Mouse (Mus musculus) myocyte (in vitro differentiated cells): Measurements from ENCODE around the gene Dtnb. TPM values are rescaled to one million over a fixed set of nuclear protein-coding genes. Genes with fewer than 3 reads are reported as not detected.

Experiments
- H3K27me3 ChIP-seq: one replicate; pipeline ENCODE4 v1.6.1; 2011; ENCODE audit not compliant: control insufficient read depth, insufficient read depth, insufficient read length
- H3K36me3 ChIP-seq: one replicate; pipeline ENCODE4 v1.6.1; 2011; ENCODE audit not compliant: control insufficient read depth, insufficient read depth
- H3K4me2 ChIP-seq: one replicate; pipeline ENCODE4 v1.6.1; 2011; ENCODE audit warnings: low read depth, control low read depth
- H3K4me3 ChIP-seq: one replicate; pipeline ENCODE4 v1.5.1; 2011; ENCODE audit warnings: mild to moderate bottlenecking, control low read depth, moderate library complexity
- H3K79me2 ChIP-seq: one replicate; pipeline ENCODE4 v1.6.1; 2011; ENCODE audit not compliant: control insufficient read depth, insufficient read depth
- H3ac ChIP-seq: one replicate; pipeline ENCODE4 v1.6.1; 2011; ENCODE audit not compliant: control insufficient read depth, insufficient read length
- CEBPB ChIP-seq: IDR thresholded peaks from 2 replicates; pipeline ENCODE4 v1.6.1; 2011; ENCODE audit warnings: mild to moderate bottlenecking, moderate library complexity; ENCODE audit not compliant: poor library complexity, insufficient read depth, severe bottlenecking
- E2F4 ChIP-seq: IDR thresholded peaks from one replicate; pipeline ENCODE4 v1.6.1; 2011; ENCODE audit warnings: mild to moderate bottlenecking, control low read depth, moderate library complexity; ENCODE audit not compliant: insufficient read depth
- MAX ChIP-seq: IDR thresholded peaks from one replicate; pipeline ENCODE4 v1.6.1; 2011; ENCODE audit warnings: low read depth, mild to moderate bottlenecking, control low read depth
- MYOD1 ChIP-seq, 3 experiments: IDR thresholded peaks; one replicate each; pipeline ENCODE4 v1.6.1; 2011; ENCODE audit warnings: control low read depth in 2 of 3, low read depth in 2 of 3, mild to moderate bottlenecking in 2 of 3, moderate library complexity in 1 of 3; ENCODE audit not compliant: insufficient read length in 2 of 3, control insufficient read depth in 1 of 3
- MYOG ChIP-seq, 3 experiments: IDR thresholded peaks; one replicate each; pipeline ENCODE4 v1.6.1; 2011; ENCODE audit warnings: control low read depth in 2 of 3, low read depth in 2 of 3, mild to moderate bottlenecking in 2 of 3; ENCODE audit not compliant: insufficient read length in 2 of 3, control insufficient read depth in 1 of 3, insufficient read depth in 1 of 3
- POLR2A ChIP-seq: IDR thresholded peaks from one replicate; pipeline ENCODE4 v1.6.1; 2011; ENCODE audit warnings: low read depth, mild to moderate bottlenecking, control low read depth, moderate library complexity; ENCODE audit not compliant: insufficient read length
- POLR2AphosphoS2 ChIP-seq: IDR thresholded peaks from one replicate; pipeline ENCODE4 v1.6.1; 2011; ENCODE audit warnings: low read depth, control low read depth; ENCODE audit not compliant: insufficient read length
- REST ChIP-seq: IDR thresholded peaks from one replicate; pipeline ENCODE4 v1.6.1; 2011; ENCODE audit warnings: mild to moderate bottlenecking, control low read depth, moderate library complexity; ENCODE audit not compliant: insufficient read depth, insufficient read length
- SRF ChIP-seq: IDR thresholded peaks from one replicate; pipeline ENCODE4 v1.6.1; 2011; ENCODE audit warnings: low read depth; ENCODE audit not compliant: control insufficient read depth, insufficient read length
- TCF12 ChIP-seq: IDR thresholded peaks from one replicate; pipeline ENCODE4 v1.6.1; 2011; ENCODE audit warnings: mild to moderate bottlenecking, control low read depth; ENCODE audit not compliant: poor library complexity, insufficient read depth, severe bottlenecking
- TCF3 ChIP-seq: IDR thresholded peaks from one replicate; pipeline ENCODE4 v1.6.1; 2011; ENCODE audit warnings: low read depth, control low read depth; ENCODE audit not compliant: insufficient read length
- USF1 ChIP-seq: IDR thresholded peaks from one replicate; pipeline ENCODE4 v1.6.1; 2011; ENCODE audit warnings: low read depth, mild to moderate bottlenecking, control low read depth, moderate library complexity
- polyA plus RNA-seq: library from polyadenylated mRNA; unstranded; fragments of >200 nt; fragmentation: generic; extraction: Trizol; gene quantifications from one replicate; pipeline ENCODE4 v1.2.1, GENCODE M21; 2012; ENCODE audit warnings: missing spikeins

Gene Dtnb
- polyA plus RNA-seq, 1 experiment, result 5.5 TPM

DNA sequence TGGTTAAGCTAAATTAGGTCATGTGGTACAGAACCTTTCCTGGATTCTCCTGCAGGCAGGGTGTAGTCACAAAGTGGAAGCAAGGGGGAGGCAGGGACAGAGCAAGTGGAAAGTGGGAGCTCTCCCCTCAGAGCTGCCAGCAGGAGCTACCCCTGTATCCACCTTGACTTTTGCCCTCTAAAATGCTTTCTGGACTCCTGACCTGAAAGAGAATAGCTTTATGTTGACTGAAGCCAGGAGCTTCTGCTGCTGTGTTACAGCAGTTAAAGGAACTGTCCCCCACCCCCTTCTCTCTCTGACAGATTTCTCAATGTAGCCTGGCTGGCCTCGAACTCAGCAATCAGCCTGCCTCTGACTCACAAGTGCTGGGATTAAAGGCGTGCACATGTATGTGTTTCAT is 32.6 kb upstream of the Dtnb start:
- H3K4me2 ChIP-seq, result no peak overlapping the region
- TF ChIP-seq TCF12, result no peak
- TF ChIP-seq CEBPB, result no peak
- TF ChIP-seq POLR2A, result no peak
- H3K36me3 ChIP-seq, result no peaks in the 10 kb centered on the region
- no peak overlapping the region for H3K4me3 ChIP-seq
- no peaks in the 10 kb centered on the region for H3K79me2 ChIP-seq
- H3ac ChIP-seq, result no peak overlapping the region
- H3K27me3 ChIP-seq, result no peaks in the 10 kb centered on the region

DNA sequence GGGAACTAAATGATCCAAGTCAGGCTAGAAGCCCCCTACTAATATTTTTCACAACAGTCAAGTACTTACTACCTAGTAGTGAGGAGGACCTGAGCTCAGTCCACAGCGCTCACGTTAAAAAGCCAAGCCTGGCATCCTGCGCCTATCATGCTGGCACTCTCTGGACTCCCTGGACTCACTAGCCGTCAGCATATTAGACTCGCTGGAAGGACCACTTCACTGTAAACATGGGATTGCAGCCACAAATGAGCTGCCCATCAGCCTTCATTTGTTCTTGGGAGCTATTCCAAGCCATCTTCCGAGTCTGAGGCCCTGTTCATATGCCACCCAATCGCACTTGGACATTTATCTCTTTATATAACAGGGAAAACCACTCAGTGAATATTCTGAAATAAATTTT is 31.3 kb upstream of the Dtnb start:
- TF ChIP-seq TCF3, result no peak
- TF ChIP-seq MYOD1 (IDR thresholded peaks at IDR 0.05; ENCODE audit: control insufficient read depth in 1 of 3, insufficient read length in 2 of 3, low read depth in 2 of 3), result no peak
- no peak for TF ChIP-seq E2F4
- no peak for TF ChIP-seq USF1
- TF ChIP-seq SRF, result no peak
- TF ChIP-seq TCF12, result no peak
- TF ChIP-seq MAX, result no peak
- no peak for TF ChIP-seq POLR2A
- no peak for TF ChIP-seq POLR2AphosphoS2
- no peak for TF ChIP-seq MYOG (IDR thresholded peaks at IDR 0.05; ENCODE audit: control insufficient read depth in 1 of 3, insufficient read depth in 1 of 3, insufficient read length in 2 of 3, low read depth in 2 of 3)
- no peak for TF ChIP-seq CEBPB
- TF ChIP-seq REST, result no peak
- Histone ChIP-seq H3K36me3 (no peaks in the 10 kb centered on the region), H3K27me3 (no peaks in the 10 kb centered on the region), H3ac (no peak overlapping the region), H3K4me2 (no peak overlapping the region), H3K79me2 (no peaks in the 10 kb centered on the region), H3K4me3 (no peak overlapping the region)

DNA sequence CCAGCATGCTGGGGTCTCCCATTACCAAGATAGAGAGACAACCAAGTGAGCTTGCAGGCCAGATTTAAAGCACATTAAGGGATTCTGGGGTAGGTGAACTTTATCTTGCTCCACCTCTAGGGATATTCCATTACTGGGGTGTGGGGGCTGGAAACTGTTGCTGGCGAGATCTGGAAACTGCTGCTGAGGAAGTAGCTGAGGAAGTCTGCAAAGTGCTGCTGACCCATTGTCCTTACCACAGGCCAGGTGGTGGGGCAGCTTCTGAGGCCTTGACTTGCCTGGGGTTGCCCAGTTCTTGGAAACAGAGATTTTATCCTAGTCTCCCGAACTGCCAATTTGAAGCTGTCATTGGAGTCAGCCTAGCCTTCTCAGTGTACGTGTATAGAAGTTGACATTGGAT is 26.7 kb upstream of the Dtnb start:
- no peaks in the 10 kb centered on the region for H3K79me2 ChIP-seq
- no peaks in the 10 kb centered on the region for H3K36me3 ChIP-seq
- no peak for TF ChIP-seq POLR2AphosphoS2
- TF ChIP-seq SRF, result no peak
- no peak for TF ChIP-seq REST
- no peak for TF ChIP-seq TCF3
- TF ChIP-seq MYOG (IDR thresholded peaks at IDR 0.05; ENCODE audit: control insufficient read depth in 1 of 3, insufficient read depth in 1 of 3, insufficient read length in 2 of 3, low read depth in 2 of 3), result no peak
- TF ChIP-seq TCF12, result no peak
- TF ChIP-seq POLR2A, result no peak
- no peak for TF ChIP-seq MAX
- TF ChIP-seq USF1, result no peak
- no peak for TF ChIP-seq E2F4
- TF ChIP-seq CEBPB, result no peak
- TF ChIP-seq MYOD1 (IDR thresholded peaks at IDR 0.05; ENCODE audit: control insufficient read depth in 1 of 3, insufficient read length in 2 of 3, low read depth in 2 of 3), result no peak
- H3K4me3 ChIP-seq, result no peak overlapping the region
- H3K4me2 ChIP-seq, result no peak overlapping the region
- H3ac ChIP-seq, result no peak overlapping the region
- no peaks in the 10 kb centered on the region for H3K27me3 ChIP-seq

DNA sequence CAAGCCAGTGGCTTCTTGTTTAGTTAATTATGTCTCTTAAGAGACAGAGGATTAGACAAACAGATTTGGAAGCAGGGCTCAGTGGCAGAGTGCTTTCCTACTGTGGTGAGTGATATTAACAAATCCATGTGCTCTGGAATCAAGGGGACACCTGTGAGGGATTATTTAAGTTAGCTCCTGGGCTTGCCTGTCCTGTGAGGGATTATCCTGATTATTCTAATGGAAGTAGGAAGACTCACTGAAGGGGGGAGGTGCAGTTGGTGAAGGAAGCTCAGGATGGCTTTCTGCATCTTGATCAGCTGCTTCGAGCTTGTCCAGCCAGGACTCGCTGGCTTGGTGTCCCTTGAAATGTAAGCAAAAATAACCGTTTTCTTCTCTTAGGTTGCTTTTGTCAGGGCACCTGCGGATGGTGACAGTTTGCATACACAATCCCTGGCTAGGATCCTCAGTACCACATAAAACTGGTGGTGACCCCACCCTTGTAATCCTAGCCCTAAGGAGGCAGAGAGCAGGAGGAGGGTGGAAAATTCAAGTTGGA is 26.0 kb upstream of the Dtnb start:
- Histone ChIP-seq H3ac (no peak overlapping the region), H3K36me3 (no peaks in the 10 kb centered on the region), H3K4me3 (no peak overlapping the region), H3K4me2 (no peak overlapping the region), H3K79me2 (no peaks in the 10 kb centered on the region), H3K27me3 (no peaks in the 10 kb centered on the region)
- no peak for TF ChIP-seq MYOD1 (IDR thresholded peaks at IDR 0.05; ENCODE audit: control insufficient read depth in 1 of 3, insufficient read length in 2 of 3, low read depth in 2 of 3)

GRCm38 (mm10) chr12:3546781-3547180 is 25.4 kb upstream of the Dtnb start:
- Histone ChIP-seq H3K4me2 (no peak overlapping the region), H3K4me3 (no peak overlapping the region), H3K79me2 (no peaks in the 10 kb centered on the region), H3K27me3 (no peaks in the 10 kb centered on the region), H3K36me3 (no peaks in the 10 kb centered on the region), H3ac (no peak overlapping the region)
- TF ChIP-seq TCF12, result no peak
- TF ChIP-seq POLR2AphosphoS2, result no peak
- no peak for TF ChIP-seq MYOD1 (IDR thresholded peaks at IDR 0.05; ENCODE audit: control insufficient read depth in 1 of 3, insufficient read length in 2 of 3, low read depth in 2 of 3)
- no peak for TF ChIP-seq MAX
- TF ChIP-seq SRF, result no peak
- TF ChIP-seq TCF3, result no peak
- no peak for TF ChIP-seq CEBPB
- no peak for TF ChIP-seq REST
- TF ChIP-seq MYOG (IDR thresholded peaks at IDR 0.05; ENCODE audit: control insufficient read depth in 1 of 3, insufficient read depth in 1 of 3, insufficient read length in 2 of 3, low read depth in 2 of 3), result no peak
- TF ChIP-seq POLR2A, result no peak
- no peak for TF ChIP-seq USF1
- TF ChIP-seq E2F4, result no peak
